Mouse (Mus musculus) kidney, embryonic 16.5 days (tissue): ENCODE results near the gene Snrpg. TPM values are rescaled to one million over a fixed set of nuclear protein-coding genes. Genes with fewer than 3 reads are reported as not detected.

Experiments
- ATAC-seq: fragments of 200-750 bp; cut with Nextera tagmentation; 2 replicates; pipeline ENCODE4 v1.8.0; 2017; ENCODE audit warnings: moderate TSS enrichment; ENCODE audit not compliant: low FRiP score, low TSS enrichment
- H3K27ac ChIP-seq: fragments of 300-500 bp; sonication (generic); 2 replicates; pipeline ENCODE4 v1.5.1; 2014; ENCODE audit warnings: low read length
- H3K27me3 ChIP-seq: fragments of 300-500 bp; sonication (generic); 2 replicates; pipeline ENCODE4 v1.6.1; 2014; ENCODE audit warnings: low read length, control low read depth, mixed read lengths; ENCODE audit not compliant: insufficient read depth
- H3K36me3 ChIP-seq: fragments of 300-500 bp; sonication (generic); 2 replicates; pipeline ENCODE4 v1.6.1; 2014; ENCODE audit warnings: low read length, control low read depth, mixed read lengths; ENCODE audit not compliant: insufficient read depth
- H3K4me1 ChIP-seq: fragments of 300-500 bp; sonication (generic); 2 replicates; pipeline ENCODE4 v1.6.1; 2014; ENCODE audit warnings: low read length, control low read depth, mixed read lengths; ENCODE audit not compliant: insufficient read depth
- H3K4me2 ChIP-seq: fragments of 300-500 bp; sonication (generic); replicated peaks from 2 replicates; pipeline ENCODE4 v1.6.1; 2014; ENCODE audit warnings: low read depth, low read length
- H3K4me3 ChIP-seq: fragments of 300-500 bp; sonication (generic); 2 replicates; pipeline ENCODE4 v1.5.1; 2014; ENCODE audit warnings: mild to moderate bottlenecking, low read length
- H3K9ac ChIP-seq: fragments of 300-500 bp; sonication (generic); replicated peaks from 2 replicates; pipeline ENCODE4 v1.6.1; 2014; ENCODE audit warnings: low read length
- H3K9me3 ChIP-seq: fragments of 300-500 bp; sonication (generic); 2 replicates; pipeline ENCODE4 v1.6.1; 2016; ENCODE audit warnings: low read length, control low read depth
- WGBS: fragments of 180-500 bp; shearing (Covaris S2); extraction: QIAGEN DNeasy Blood & Tissue Kit; methylation state at CpG from one replicate; pipeline ENCODE4 v1.1.7; 2014; 5-methylcytosine and 5-hydroxymethylcytosine counted together
- polyA plus RNA-seq: library from polyadenylated mRNA; unstranded; fragments of >200 nt; fragmentation: Nextera tagmentation; extraction: Ambion mirVana; gene quantifications from 2 replicates; pipeline ENCODE4 v1.2.1, GENCODE M21; 2015

Snrpg gene
- polyA plus RNA-seq, 1 experiment from 2014 or later: 575 TPM

GRCm38 (mm10) chr6:86395969-86396368, 24.9 kb downstream of the Snrpg start:
- Histone ChIP-seq H3K36me3 (peaks cover 20% of the 10 kb centered on the region), H3K27me3 (no peaks in the 10 kb centered on the region; the same call in 1 of the 2 replicates), H3K9me3 (no peaks in the 10 kb centered on the region), H3K4me1 (peaks cover 26% of the 10 kb centered on the region), H3K9ac (peak overlapping the region; percentile 80), H3K27ac (no peak overlapping the region), H3K4me2 (peak overlapping the region; percentile 79), H3K4me3 (peak overlapping the region; percentile 80)
- ATAC-seq: no peak
- WGBS: 27% methylated on average over 10 of the region's 10 CpGs

- peaks cover 26% of the 10 kb centered on the region for H3K4me1 ChIP-seq
- H3K36me3 ChIP-seq: peaks cover 13% of the 10 kb centered on the region
- 0% methylated on average over 51 of the region's 51 CpGs for WGBS
- H3K9me3 ChIP-seq: no peaks in the 10 kb centered on the region
- peak within 1 kb of the TSS; percentile 81 for H3K27ac ChIP-seq
- H3K4me2 ChIP-seq: peak within 1 kb of the TSS; percentile 79
- H3K9ac ChIP-seq: peak within 1 kb of the TSS; percentile 80
- H3K4me3 ChIP-seq: peak within 1 kb of the TSS; percentile 80
- no peaks in the 10 kb centered on the region; the same call in 1 of the 2 replicates for H3K27me3 ChIP-seq
- ATAC-seq: peak; percentile 95
Observed at GRCm38 (mm10) chr6:86396581-86397256, 25.6 kb downstream of the Snrpg start, which contains the start of gene Pcyox1. Gene Pcyox1, minus strand, starts transcription at chr6:86397154.

DNA sequence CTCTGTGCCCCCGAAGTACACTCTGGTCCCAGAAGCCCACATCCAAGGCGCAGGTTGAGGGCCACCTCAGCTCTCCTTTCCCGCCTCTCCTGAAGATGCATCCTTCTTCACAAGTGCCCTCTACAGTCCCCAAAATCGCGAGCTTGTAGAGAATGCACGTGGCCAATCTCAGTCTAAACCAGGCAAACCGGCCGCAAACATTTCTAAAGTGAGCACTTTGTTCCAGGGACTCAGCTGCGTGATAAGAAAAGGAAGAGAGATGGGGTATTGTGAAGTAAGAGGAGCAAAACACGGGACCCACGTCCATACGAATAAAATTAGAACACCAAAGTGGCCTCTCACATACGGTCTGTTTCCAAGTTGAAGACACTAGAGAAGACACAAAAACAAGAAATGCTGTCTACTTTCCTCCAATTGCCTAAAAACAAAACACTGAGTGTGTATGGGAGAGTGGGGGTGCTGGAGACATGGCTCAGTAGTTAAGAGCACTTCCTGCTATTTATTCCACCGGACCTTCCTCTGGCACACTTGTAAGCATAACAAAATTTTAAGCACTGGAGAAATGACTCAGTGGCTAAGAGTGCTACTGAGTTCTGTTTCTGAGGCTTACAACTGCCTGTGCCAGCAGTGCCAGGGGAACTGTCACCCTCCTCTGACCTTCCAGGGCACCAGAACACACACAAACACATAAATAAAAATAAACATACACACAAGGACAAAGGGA, 26.3 kb downstream of the Snrpg start:
- peak overlapping the region; percentile 80 for H3K4me3 ChIP-seq
- peak overlapping the region; percentile 21 for H3K27ac ChIP-seq
- peak overlapping the region; percentile 79 for H3K4me2 ChIP-seq
- ATAC-seq: no peak
- peaks cover 26% of the 10 kb centered on the region for H3K4me1 ChIP-seq
- no peaks in the 10 kb centered on the region for H3K9me3 ChIP-seq
- peaks cover 8% of the 10 kb centered on the region for H3K36me3 ChIP-seq
- peak overlapping the region; percentile 80 for H3K9ac ChIP-seq
- no peaks in the 10 kb centered on the region; the same call in 1 of the 2 replicates for H3K27me3 ChIP-seq
- 5% methylated on average over 14 of the region's 14 CpGs for WGBS

DNA sequence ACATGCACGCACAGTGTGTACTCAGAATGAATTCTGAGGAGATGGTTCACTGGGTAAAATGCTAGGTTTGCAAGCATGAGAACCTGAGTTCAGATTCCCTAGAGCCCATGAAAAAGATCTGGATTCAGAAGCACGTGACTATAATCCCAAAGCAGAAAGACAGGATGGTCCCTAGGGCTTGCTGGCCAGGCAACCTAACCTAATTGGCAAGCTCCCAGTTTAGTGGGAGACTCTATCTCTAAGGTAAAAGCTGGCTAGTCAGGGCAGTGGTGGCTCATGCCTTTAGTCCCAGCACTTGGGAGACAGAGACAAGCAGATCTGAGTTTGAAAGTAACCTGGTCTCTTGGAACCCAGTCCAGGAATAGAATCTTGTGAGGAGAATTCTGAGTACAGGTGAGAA, 27.9 kb downstream of the Snrpg start:
- H3K27ac ChIP-seq: no peak overlapping the region
- H3K4me2 ChIP-seq: no peak overlapping the region
- H3K36me3 ChIP-seq: peaks cover 4% of the 10 kb centered on the region; the same call in 1 of the 2 replicates
- WGBS: 83% methylated on average over 2 of the region's 2 CpGs
- H3K4me1 ChIP-seq: peaks cover 26% of the 10 kb centered on the region
- H3K9me3 ChIP-seq: no peaks in the 10 kb centered on the region
- H3K27me3 ChIP-seq: no peaks in the 10 kb centered on the region; the same call in 1 of the 2 replicates
- ATAC-seq: no peak
- no peak overlapping the region for H3K4me3 ChIP-seq
- H3K9ac ChIP-seq: no peak overlapping the region

GRCm38 (mm10) chr6:86399995-86400394, 28.9 kb downstream of the Snrpg start:
- H3K4me3 ChIP-seq: no peak overlapping the region
- peaks cover 22% of the 10 kb centered on the region for H3K4me1 ChIP-seq
- H3K27ac ChIP-seq: no peak overlapping the region
- no peak for ATAC-seq
- H3K9me3 ChIP-seq: no peaks in the 10 kb centered on the region
- H3K9ac ChIP-seq: no peak overlapping the region
- no peak overlapping the region for H3K4me2 ChIP-seq
- 78% methylated on average over 2 of the region's 2 CpGs for WGBS
- no peaks in the 10 kb centered on the region; the same call in 1 of the 2 replicates for H3K27me3 ChIP-seq
- no peaks in the 10 kb centered on the region for H3K36me3 ChIP-seq

DNA sequence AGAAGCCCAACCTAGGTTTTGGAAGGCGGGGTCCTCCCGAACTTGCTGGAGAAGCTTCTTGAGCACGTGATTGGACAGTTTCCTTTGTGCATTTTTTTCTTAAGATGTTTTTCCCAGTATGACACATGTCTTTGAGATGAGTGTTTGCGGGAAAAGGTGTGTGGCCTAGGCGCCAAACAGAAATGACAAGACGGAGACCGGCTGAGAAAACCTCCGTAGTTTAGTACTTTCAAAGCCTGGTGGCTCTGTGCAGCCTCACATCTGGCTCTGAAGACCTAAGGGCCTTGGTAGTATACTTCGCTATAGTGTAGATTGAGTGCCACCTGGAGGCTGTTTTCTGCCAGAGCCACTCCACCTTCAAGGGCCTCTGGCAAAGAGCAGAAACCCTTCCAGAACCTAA, 29.9 kb downstream of the Snrpg start:
- Histone ChIP-seq H3K9ac (peak overlapping the region; percentile 40), H3K4me3 (peak overlapping the region; percentile 39), H3K36me3 (no peaks in the 10 kb centered on the region), H3K27me3 (no peaks in the 10 kb centered on the region; the same call in 1 of the 2 replicates), H3K4me2 (peak overlapping the region; percentile 48), H3K27ac (no peak overlapping the region), H3K9me3 (no peaks in the 10 kb centered on the region), H3K4me1 (peaks cover 12% of the 10 kb centered on the region)
- peak; percentile 57 for ATAC-seq
- WGBS: 2% methylated on average over 9 of the region's 9 CpGs

GRCm38 (mm10) chr6:86402681-86403607, 31.8 kb downstream of the Snrpg start:
- Histone ChIP-seq H3K9ac (no peak overlapping the region), H3K4me3 (peak overlapping the region; percentile 93), H3K9me3 (no peaks in the 10 kb centered on the region), H3K4me1 (peaks cover 14% of the 10 kb centered on the region), H3K27me3 (no peaks in the 10 kb centered on the region; the same call in 1 of the 2 replicates), H3K36me3 (0 out of 2 replicates have a peak, but pooled peaks cover 5% of the 10 kb centered on the region), H3K27ac (no peak overlapping the region), H3K4me2 (peak overlapping the region; percentile 67)
- no peak for ATAC-seq
- WGBS: 40% methylated on average over 12 of the region's 12 CpGs

DNA sequence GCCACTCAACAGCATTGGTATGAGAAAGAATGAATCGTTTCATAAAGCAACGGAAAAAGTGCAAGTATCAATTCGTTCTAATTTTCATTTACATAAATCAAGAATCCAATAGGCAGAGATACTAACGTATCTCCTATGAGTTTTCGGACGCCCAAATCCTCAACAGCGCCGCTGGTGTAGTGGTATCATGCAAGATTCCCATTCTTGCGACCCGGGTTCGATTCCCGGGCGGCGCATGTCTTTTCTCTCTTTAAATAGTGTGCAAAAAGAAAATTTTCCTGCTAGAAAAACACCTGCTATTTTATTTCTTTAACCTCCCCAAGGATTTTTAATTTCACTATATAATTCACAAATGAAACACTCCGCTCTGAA, 32.6 kb downstream of the Snrpg start:
- peak; percentile 60; the same call in 1 of the 2 replicates for ATAC-seq
- under 1% methylated on average over 15 of the region's 15 CpGs for WGBS
- Histone ChIP-seq H3K9ac (peak overlapping the region; percentile 99), H3K27me3 (no peaks in the 10 kb centered on the region; the same call in 1 of the 2 replicates), H3K4me3 (peak overlapping the region; percentile 93), H3K4me2 (peak overlapping the region; percentile 67), H3K27ac (peak overlapping the region; percentile 100), H3K9me3 (no peaks in the 10 kb centered on the region), H3K4me1 (peaks cover 14% of the 10 kb centered on the region), H3K36me3 (0 out of 2 replicates have a peak, but pooled peaks cover 6% of the 10 kb centered on the region)
